Mouse (Mus musculus) stomach, embryonic 15.5 days (tissue): ENCODE data around the gene Lcp2. TPM values are rescaled to one million over a fixed set of nuclear protein-coding genes. Genes with fewer than 3 reads are reported as not detected.
"Not testable (repeated sequence)": the region's sequence is repeated elsewhere in the genome, so short reads cannot be mapped to it uniquely, and the experiment has no call there.

ENCODE experiments used
- ATAC-seq: fragments of 200-750 bp; cut with Nextera tagmentation; 2 replicates; pipeline ENCODE4 v1.8.0; 2017; ENCODE audit warnings: low read depth, moderate number of reproducible peaks, moderate TSS enrichment; ENCODE audit not compliant: insufficient read depth, low FRiP score
- H3K27ac ChIP-seq: fragments of 300-500 bp; sonication (generic); 2 replicates; pipeline ENCODE4 v1.5.1; 2015; ENCODE audit warnings: mild to moderate bottlenecking, inconsistent platforms
- H3K27me3 ChIP-seq: fragments of 300-500 bp; sonication (generic); replicated peaks from 2 replicates; pipeline ENCODE4 v1.6.1; 2015; ENCODE audit warnings: inconsistent platforms
- H3K36me3 ChIP-seq: fragments of 300-500 bp; sonication (generic); 2 replicates; pipeline ENCODE4 v1.6.1; 2015; ENCODE audit warnings: inconsistent platforms
- H3K4me1 ChIP-seq: fragments of 300-500 bp; sonication (generic); 2 replicates; pipeline ENCODE4 v1.6.1; 2015; ENCODE audit warnings: inconsistent platforms
- H3K4me2 ChIP-seq: fragments of 300-500 bp; sonication (generic); 2 replicates; pipeline ENCODE4 v1.6.1; 2015; ENCODE audit warnings: mild to moderate bottlenecking, inconsistent platforms
- H3K4me3 ChIP-seq: fragments of 300-500 bp; sonication (generic); replicated peaks from 2 replicates; pipeline ENCODE4 v1.5.1; 2015; ENCODE audit warnings: inconsistent platforms
- H3K9ac ChIP-seq: fragments of 300-500 bp; sonication (generic); 2 replicates; pipeline ENCODE4 v1.6.1; 2015; ENCODE audit warnings: inconsistent platforms
- H3K9me3 ChIP-seq: fragments of 300-500 bp; sonication (generic); 2 replicates; pipeline ENCODE4 v1.6.1; 2016; ENCODE audit warnings: inconsistent platforms
- WGBS: fragments of 180-500 bp; shearing (Covaris S2); methylation state at CpG from one replicate; pipeline ENCODE4 v1.1.7; 2015; 5-methylcytosine and 5-hydroxymethylcytosine counted together
- polyA plus RNA-seq: library from polyadenylated mRNA; unstranded; fragments of >200 nt; fragmentation: Nextera tagmentation; extraction: Ambion mirVana; gene quantifications from 2 replicates; pipeline ENCODE4 v1.2.1, GENCODE M21; 2015

Gene Lcp2
- polyA plus RNA-seq, 1 experiment from 2014 or later, result 3.8 TPM

GRCm38 (mm10) chr11:34111940-34112339 is 65.2 kb downstream of the Lcp2 start:
- H3K9ac ChIP-seq, result no peak overlapping the region
- no peaks in the 10 kb centered on the region for H3K9me3 ChIP-seq
- no peak for ATAC-seq
- H3K27me3 ChIP-seq, result no peaks in the 10 kb centered on the region
- no peaks in the 10 kb centered on the region for H3K36me3 ChIP-seq
- no peak overlapping the region for H3K27ac ChIP-seq
- H3K4me3 ChIP-seq, result no peak overlapping the region
- no peaks in the 10 kb centered on the region for H3K4me1 ChIP-seq
- 59% methylated on average over 7 of the region's 7 CpGs for WGBS
- no peak overlapping the region for H3K4me2 ChIP-seq

GRCm38 (mm10) chr11:34112781-34113380 is 66.2 kb downstream of the Lcp2 start:
- ATAC-seq, result no peak
- no peaks in the 10 kb centered on the region for H3K36me3 ChIP-seq
- WGBS, result 56% methylated on average over 4 of the region's 4 CpGs

GRCm38 (mm10) chr11:34113760-34114159 is 67.0 kb downstream of the Lcp2 start:
- H3K4me3 ChIP-seq, result no peak overlapping the region
- no peak overlapping the region for H3K4me2 ChIP-seq
- no peaks in the 10 kb centered on the region for H3K4me1 ChIP-seq
- H3K27me3 ChIP-seq, result no peaks in the 10 kb centered on the region
- 69% methylated on average over 2 of the region's 2 CpGs for WGBS
- no peak for ATAC-seq
- H3K36me3 ChIP-seq, result no peaks in the 10 kb centered on the region
- H3K27ac ChIP-seq, result no peak overlapping the region
- H3K9me3 ChIP-seq, result no peaks in the 10 kb centered on the region
- no peak overlapping the region for H3K9ac ChIP-seq

More at GRCm38 (mm10) chr11:34112781-34113380, 66.2 kb downstream of the Lcp2 start:
- no peaks in the 10 kb centered on the region for H3K4me1 ChIP-seq
- H3K27me3 ChIP-seq, result no peaks in the 10 kb centered on the region
- no peak overlapping the region for H3K27ac ChIP-seq
- no peaks in the 10 kb centered on the region for H3K9me3 ChIP-seq
- H3K9ac ChIP-seq, result no peak overlapping the region
- H3K4me3 ChIP-seq, result no peak overlapping the region
- H3K4me2 ChIP-seq, result no peak overlapping the region

GRCm38 (mm10) chr11:34116572-34117135 is 69.9 kb downstream of the Lcp2 start:
- H3K36me3 ChIP-seq, result no peaks in the 10 kb centered on the region
- H3K4me1 ChIP-seq, result no peaks in the 10 kb centered on the region
- H3K9me3 ChIP-seq, result no peaks in the 10 kb centered on the region
- 43% methylated on average over 2 of the region's 2 CpGs for WGBS
- H3K4me3 ChIP-seq, result no peak overlapping the region
- no peak overlapping the region for H3K4me2 ChIP-seq
- no peak for ATAC-seq
- no peaks in the 10 kb centered on the region for H3K27me3 ChIP-seq
- no peak overlapping the region for H3K27ac ChIP-seq
- no peak overlapping the region for H3K9ac ChIP-seq

- H3K9ac ChIP-seq, result no peak overlapping the region
- no peaks in the 10 kb centered on the region for H3K27me3 ChIP-seq
- no peak overlapping the region for H3K4me3 ChIP-seq
- no peak overlapping the region for H3K4me2 ChIP-seq
- no peaks in the 10 kb centered on the region for H3K36me3 ChIP-seq
- no peak for ATAC-seq
- no peak overlapping the region for H3K27ac ChIP-seq
- no peaks in the 10 kb centered on the region for H3K4me1 ChIP-seq
- no peaks in the 10 kb centered on the region for H3K9me3 ChIP-seq
- whole genome bisulfite sequencing, result 75% methylated on average over 3 of the region's 3 CpGs
Observed at GRCm38 (mm10) chr11:34117581-34117980, 70.9 kb downstream of the Lcp2 start.

GRCm38 (mm10) chr11:34118319-34118718 is 71.6 kb downstream of the Lcp2 start:
- Histone ChIP-seq H3K4me1 (no peaks in the 10 kb centered on the region), H3K27me3 (no peaks in the 10 kb centered on the region), H3K4me2 (no peak overlapping the region), H3K36me3 (no peaks in the 10 kb centered on the region), H3K9ac (no peak overlapping the region), H3K27ac (no peak overlapping the region), H3K4me3 (no peak overlapping the region), H3K9me3 (no peaks in the 10 kb centered on the region)
- 83% methylated on average over 3 of the region's 3 CpGs for WGBS
- no peak for ATAC-seq

GRCm38 (mm10) chr11:34123147-34123546 is 76.4 kb downstream of the Lcp2 start:
- H3K4me3 ChIP-seq, result no peak overlapping the region
- no peak for ATAC-seq
- 12% methylated on average over 2 of the region's 2 CpGs for WGBS

GRCm38 (mm10) chr11:34124852-34125251 is 78.1 kb downstream of the Lcp2 start:
- 45% methylated on average over 7 of the region's 7 CpGs for WGBS
- Histone ChIP-seq H3K9ac (no peak overlapping the region), H3K9me3 (no peaks in the 10 kb centered on the region), H3K36me3 (no peaks in the 10 kb centered on the region), H3K4me3 (no peak overlapping the region), H3K4me1 (no peaks in the 10 kb centered on the region), H3K27me3 (no peaks in the 10 kb centered on the region), H3K4me2 (no peak overlapping the region), H3K27ac (no peak overlapping the region)
- no peak for ATAC-seq

More at GRCm38 (mm10) chr11:34123147-34123546, 76.4 kb downstream of the Lcp2 start:
- Histone ChIP-seq H3K9ac (no peak overlapping the region), H3K27ac (no peak overlapping the region), H3K4me2 (no peak overlapping the region), H3K4me1 (no peaks in the 10 kb centered on the region), H3K9me3 (no peaks in the 10 kb centered on the region), H3K27me3 (no peaks in the 10 kb centered on the region), H3K36me3 (no peaks in the 10 kb centered on the region)

- H3K9me3 ChIP-seq, H3K9ac ChIP-seq, H3K4me3 ChIP-seq, H3K4me2 ChIP-seq, H3K27me3 ChIP-seq, H3K4me1 ChIP-seq, H3K36me3 ChIP-seq, H3K27ac ChIP-seq, ATAC-seq: not testable (repeated sequence)
- 73% methylated on average over 3 of the region's 3 CpGs for WGBS
Observed at GRCm38 (mm10) chr11:34125727-34126126, 79.0 kb downstream of the Lcp2 start.

GRCm38 (mm10) chr11:34128412-34128811 is 81.7 kb downstream of the Lcp2 start:
- H3K27ac ChIP-seq, result no peak overlapping the region

GRCm38 (mm10) chr11:34139296-34139695 is 92.6 kb downstream of the Lcp2 start:
- Histone ChIP-seq H3K27me3 (no peaks in the 10 kb centered on the region), H3K36me3 (no peaks in the 10 kb centered on the region), H3K4me2 (no peak overlapping the region), H3K27ac (no peak overlapping the region), H3K4me1 (no peaks in the 10 kb centered on the region), H3K9me3 (no peaks in the 10 kb centered on the region), H3K4me3 (no peak overlapping the region), H3K9ac (no peak overlapping the region)
- ATAC-seq, result no peak
- WGBS, result 94% methylated on average over 8 of the region's 8 CpGs

More at GRCm38 (mm10) chr11:34128412-34128811, 81.7 kb downstream of the Lcp2 start:
- Histone ChIP-seq H3K27me3 (no peaks in the 10 kb centered on the region), H3K4me2 (no peak overlapping the region), H3K9me3 (no peaks in the 10 kb centered on the region), H3K4me3 (no peak overlapping the region), H3K36me3 (no peaks in the 10 kb centered on the region), H3K4me1 (no peaks in the 10 kb centered on the region), H3K9ac (no peak overlapping the region)
- 87% methylated on average over 2 of the region's 2 CpGs for WGBS
- ATAC-seq, result no peak
